Mouse (Mus musculus) embryonic facial prominence, embryonic 11.5 days (tissue): ENCODE measurements around the gene Ccdc85c. TPM values are rescaled to one million over a fixed set of nuclear protein-coding genes. Genes with fewer than 3 reads are reported as not detected.

Experiments used
- ATAC-seq: fragments of 200-750 bp; cut with Nextera tagmentation; replicated peaks from 2 replicates; pipeline ENCODE4 v1.8.0; 2017; ENCODE audit warnings: low read depth; ENCODE audit not compliant: insufficient number of reproducible peaks, low FRiP score, low TSS enrichment
- DNase-seq: peaks from one replicate; pipeline ENCODE4 v3.0.0-alpha.2; 2015; ENCODE audit warnings: low spot score
- H3K27ac ChIP-seq: fragments of 300-500 bp; sonication (generic); replicated peaks from 2 replicates; pipeline ENCODE4 v1.5.1; 2014; ENCODE audit warnings: mild to moderate bottlenecking, low read depth, low read length, control low read depth
- H3K27me3 ChIP-seq: fragments of 300-500 bp; sonication (generic); 2 replicates; pipeline ENCODE4 v1.6.1; 2014; ENCODE audit warnings: mild to moderate bottlenecking, low read length, moderate library complexity, mixed read lengths; ENCODE audit not compliant: control insufficient read depth, insufficient read depth
- H3K36me3 ChIP-seq: fragments of 300-500 bp; sonication (generic); replicated peaks from 2 replicates; pipeline ENCODE4 v1.6.1; 2014; ENCODE audit warnings: low read depth, mild to moderate bottlenecking, low read length, moderate library complexity, mixed read lengths; ENCODE audit not compliant: control insufficient read depth, insufficient read depth
- H3K4me1 ChIP-seq: fragments of 300-500 bp; sonication (generic); 2 replicates; pipeline ENCODE4 v1.6.1; 2014; ENCODE audit warnings: low read length, mixed read lengths; ENCODE audit not compliant: control insufficient read depth, insufficient read depth
- H3K4me2 ChIP-seq: fragments of 300-500 bp; sonication (generic); 2 replicates; pipeline ENCODE4 v1.6.1; 2014; ENCODE audit warnings: low read depth, mild to moderate bottlenecking, control low read depth, low read length, moderate library complexity
- H3K4me3 ChIP-seq: fragments of 300-500 bp; sonication (generic); 2 replicates; pipeline ENCODE4 v1.5.1; 2014; ENCODE audit warnings: low read depth, low read length, control low read depth
- H3K9ac ChIP-seq: fragments of 300-500 bp; sonication (generic); replicated peaks from 2 replicates; pipeline ENCODE4 v1.6.1; 2014; ENCODE audit warnings: mild to moderate bottlenecking, control low read depth, low read length
- H3K9me3 ChIP-seq: fragments of 300-500 bp; sonication (generic); replicated peaks from 2 replicates; pipeline ENCODE4 v1.6.1; 2016; ENCODE audit warnings: mild to moderate bottlenecking, low read length, inconsistent platforms, mixed read lengths; ENCODE audit not compliant: control insufficient read depth
- WGBS: fragments of 180-500 bp; shearing (Covaris S2); extraction: QIAGEN DNeasy Blood & Tissue Kit; methylation state at CpG from one replicate; pipeline ENCODE4 v1.1.7; 2014; 5-methylcytosine and 5-hydroxymethylcytosine counted together
- polyA plus RNA-seq: library from polyadenylated mRNA; unstranded; fragments of >200 nt; fragmentation: Nextera tagmentation; extraction: Ambion mirVana; gene quantifications from 2 replicates; pipeline ENCODE4 v1.2.1, GENCODE M21; 2014

Ccdc85c gene
- polyA plus RNA-seq, 1 experiment from 2014 or later, result 9.8 TPM

DNA sequence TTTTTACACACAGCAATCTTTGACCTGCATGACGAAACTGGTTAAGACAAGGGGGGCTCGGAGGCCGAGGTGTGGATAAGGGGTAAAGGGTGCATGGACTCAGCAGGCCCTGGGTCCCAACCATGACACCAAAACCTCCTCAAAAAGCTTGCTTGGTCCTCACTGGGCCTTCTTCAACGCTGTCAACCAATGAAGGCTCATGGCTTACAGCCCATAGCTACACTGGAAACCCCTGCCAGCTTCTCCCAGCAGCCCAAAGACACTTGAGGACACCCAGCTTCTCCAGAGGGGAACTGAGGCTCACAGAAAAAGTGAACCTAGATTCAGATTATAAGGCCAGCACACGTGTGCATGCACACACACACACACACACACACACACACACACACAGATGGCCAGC is 19.3 kb downstream of the Ccdc85c start:
- Histone ChIP-seq H3K9ac (no peak overlapping the region), H3K9me3 (no peaks in the 10 kb centered on the region), H3K4me1 (peaks cover 4% of the 10 kb centered on the region), H3K36me3 (no peaks in the 10 kb centered on the region), H3K27me3 (no peaks in the 10 kb centered on the region), H3K27ac (0 out of 2 replicates have a peak overlapping the region, but pooled peaks have one; percentile 16), H3K4me3 (no peak overlapping the region), H3K4me2 (no peak overlapping the region)
- no peak for DNase-seq
- WGBS, result 31% methylated on average over 5 of the region's 5 CpGs
- ATAC-seq, result peak; percentile 6; the same call in 1 of the 2 replicates

DNA sequence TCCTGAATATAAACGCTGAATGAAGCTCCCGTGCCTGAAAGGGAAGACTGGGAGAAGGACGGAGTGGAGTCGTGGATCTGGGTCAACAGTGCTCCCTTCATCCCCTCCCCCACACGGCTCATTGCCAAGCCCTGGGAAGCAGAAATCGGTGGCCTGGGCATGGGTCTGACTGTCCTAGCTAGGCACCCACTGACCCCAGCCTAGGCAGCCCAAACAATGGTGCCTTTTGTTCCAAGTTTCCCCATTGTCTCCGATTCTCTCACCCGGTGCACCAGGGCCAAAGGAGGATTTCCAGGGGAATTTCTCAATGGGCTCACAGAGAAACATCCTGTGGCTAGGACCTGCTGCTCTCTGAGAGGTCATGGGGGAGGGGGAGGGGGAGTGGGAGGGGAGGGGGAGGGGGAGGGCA is 19.7 kb downstream of the Ccdc85c start:
- no peaks in the 10 kb centered on the region for H3K27me3 ChIP-seq
- 9% methylated on average over 8 of the region's 8 CpGs for WGBS
- no peak overlapping the region for H3K9ac ChIP-seq
- no peak overlapping the region for H3K4me3 ChIP-seq
- no peak overlapping the region for H3K27ac ChIP-seq
- DNase-seq (no peak), ATAC-seq (peak; percentile 29)
- no peaks in the 10 kb centered on the region for H3K9me3 ChIP-seq
- H3K4me1 ChIP-seq, result peaks cover 4% of the 10 kb centered on the region
- H3K4me2 ChIP-seq, result no peak overlapping the region
- H3K36me3 ChIP-seq, result no peaks in the 10 kb centered on the region

DNA sequence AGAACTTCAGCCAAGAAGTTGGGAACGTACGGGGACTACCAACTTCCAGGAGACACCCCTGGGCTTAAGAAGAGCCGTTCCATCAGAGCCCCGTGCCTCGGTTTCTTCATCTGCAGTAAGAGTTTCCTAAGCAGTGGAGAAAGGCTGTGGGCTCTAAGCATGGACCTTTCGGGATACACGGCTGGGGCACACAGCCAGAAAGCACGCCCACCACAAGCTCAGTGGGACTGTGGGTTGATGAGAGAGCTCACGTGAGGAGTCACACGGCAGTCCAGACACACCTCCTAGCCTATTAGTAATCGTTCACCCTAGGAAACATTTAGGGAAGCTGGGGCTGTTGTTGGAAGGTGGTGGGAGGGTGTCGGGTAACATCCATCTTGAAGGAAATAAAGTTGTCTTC is 22.2 kb downstream of the Ccdc85c start:
- Histone ChIP-seq H3K4me2 (no peak overlapping the region), H3K4me3 (no peak overlapping the region), H3K27me3 (no peaks in the 10 kb centered on the region), H3K27ac (no peak overlapping the region), H3K9ac (no peak overlapping the region), H3K4me1 (peaks cover 4% of the 10 kb centered on the region), H3K36me3 (no peaks in the 10 kb centered on the region), H3K9me3 (no peaks in the 10 kb centered on the region)
- WGBS, result 74% methylated on average over 12 of the region's 12 CpGs
- DNase-seq, result no peak
- ATAC-seq, result no peak

DNA sequence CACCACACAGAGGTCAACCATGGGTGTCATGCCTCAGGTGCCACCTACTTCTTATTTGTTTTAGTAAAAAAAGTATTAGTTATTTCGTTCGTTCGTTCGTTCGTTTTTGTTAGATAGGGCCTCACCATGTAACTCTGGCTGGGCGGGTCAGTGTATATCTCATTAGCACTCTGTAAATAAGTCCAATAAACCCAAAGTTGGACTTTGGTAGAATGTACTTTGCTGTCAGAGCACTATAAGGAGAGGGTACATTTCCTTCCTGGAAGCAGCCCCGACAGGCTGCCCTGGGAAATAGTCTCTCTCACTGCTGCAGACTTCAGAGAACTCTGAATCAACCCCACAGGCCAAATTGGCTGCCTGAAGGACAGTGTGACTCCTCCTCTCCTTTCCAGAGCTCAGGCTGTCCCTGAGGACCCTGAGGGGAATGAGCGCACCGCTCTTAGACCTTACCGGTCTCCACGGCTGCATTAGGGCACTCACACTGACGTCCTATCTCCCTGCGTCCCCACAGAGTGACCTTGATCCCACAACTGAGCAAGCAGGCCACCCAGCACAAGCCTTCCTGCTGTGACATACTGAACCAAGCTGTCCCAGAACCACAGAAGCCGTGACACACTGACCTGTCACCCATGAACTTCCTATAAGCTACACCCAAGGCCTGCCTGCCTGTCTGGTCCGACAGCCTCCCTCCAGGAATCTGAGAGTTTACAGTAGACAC is 23.2 kb downstream of the Ccdc85c start:
- H3K9me3 ChIP-seq, result no peaks in the 10 kb centered on the region
- no peak overlapping the region for H3K4me3 ChIP-seq
- 72% methylated on average over 15 of the region's 15 CpGs for WGBS
- no peak overlapping the region for H3K27ac ChIP-seq
- no peaks in the 10 kb centered on the region for H3K27me3 ChIP-seq
- H3K4me1 ChIP-seq, result peaks cover 4% of the 10 kb centered on the region
- no peak overlapping the region for H3K4me2 ChIP-seq
- no peak overlapping the region for H3K9ac ChIP-seq
- DNase-seq, result no peak
- no peak for ATAC-seq
- H3K36me3 ChIP-seq, result no peaks in the 10 kb centered on the region

DNA sequence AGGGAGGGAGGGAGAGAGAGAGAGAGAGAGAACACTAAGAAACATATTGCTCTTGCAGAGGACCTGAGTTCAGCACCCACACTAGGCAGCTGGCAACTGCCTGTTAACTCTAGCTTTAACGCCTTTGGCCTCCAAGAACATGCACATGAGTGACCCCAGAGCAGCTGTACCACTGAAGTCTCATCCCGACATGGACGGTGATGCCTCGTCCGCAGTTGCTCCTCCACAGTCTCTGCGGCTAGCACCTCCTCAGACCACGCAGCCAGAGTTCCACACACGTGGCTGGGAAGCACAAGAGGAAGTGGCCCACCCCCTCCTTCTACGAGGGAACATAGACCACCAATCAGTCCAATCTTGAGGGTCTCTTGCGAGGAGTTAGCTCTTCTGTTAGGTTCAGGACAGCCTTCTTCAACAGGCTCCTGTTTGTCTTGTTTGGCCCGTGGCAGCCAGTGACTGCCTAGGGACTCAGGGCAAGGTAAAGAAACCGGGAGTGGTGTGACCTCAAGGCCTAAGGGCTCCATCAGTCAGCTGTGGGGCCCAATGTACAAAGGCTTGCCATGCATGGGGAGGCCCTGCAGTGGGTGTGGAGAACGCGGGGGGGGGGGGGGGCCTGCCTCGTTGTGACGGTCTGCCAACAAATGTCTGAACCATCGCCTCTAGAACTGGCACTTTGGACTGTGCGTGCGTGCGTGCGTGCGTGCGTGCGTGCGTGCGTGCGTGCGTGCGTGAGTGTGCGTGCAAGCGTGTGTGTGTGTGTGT is 24.0 kb downstream of the Ccdc85c start:
- WGBS, result 87% methylated on average over 30 of the region's 31 CpGs
- no peaks in the 10 kb centered on the region for H3K27me3 ChIP-seq
- no peaks in the 10 kb centered on the region for H3K36me3 ChIP-seq
- ATAC-seq, result no peak
- DNase-seq, result no peak
- H3K9ac ChIP-seq, result no peak overlapping the region
- H3K4me3 ChIP-seq, result no peak overlapping the region
- H3K9me3 ChIP-seq, result no peaks in the 10 kb centered on the region
- no peak overlapping the region for H3K4me2 ChIP-seq
- H3K4me1 ChIP-seq, result peaks cover 2% of the 10 kb centered on the region
- H3K27ac ChIP-seq, result no peak overlapping the region

DNA sequence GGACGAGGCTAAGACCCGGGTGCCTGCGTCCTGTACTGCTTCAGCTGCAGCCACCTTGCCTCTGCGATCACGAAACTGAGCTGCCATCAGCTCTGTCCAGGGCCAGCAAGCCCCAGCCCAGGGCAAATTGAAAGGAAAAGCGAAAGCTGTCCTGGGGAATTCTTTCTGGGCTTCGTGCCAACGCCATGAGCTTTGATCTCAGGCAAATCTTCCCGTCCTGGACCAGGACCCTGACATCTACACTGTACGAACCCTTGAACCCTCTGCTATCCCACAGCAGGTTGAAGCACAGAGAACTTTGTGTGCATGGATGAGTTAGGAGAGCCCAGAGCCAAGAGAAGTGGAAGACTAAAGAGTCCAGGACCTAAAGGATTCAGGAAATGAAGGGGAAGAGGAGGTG is 25.7 kb downstream of the Ccdc85c start:
- Histone ChIP-seq H3K9ac (no peak overlapping the region), H3K27ac (no peak overlapping the region), H3K36me3 (no peaks in the 10 kb centered on the region), H3K4me2 (no peak overlapping the region), H3K9me3 (no peaks in the 10 kb centered on the region), H3K4me3 (no peak overlapping the region), H3K27me3 (no peaks in the 10 kb centered on the region), H3K4me1 (peaks cover 10% of the 10 kb centered on the region; the same call in 1 of the 2 replicates)
- no peak for ATAC-seq
- no peak for DNase-seq
- WGBS, result 83% methylated on average over 10 of the region's 10 CpGs

DNA sequence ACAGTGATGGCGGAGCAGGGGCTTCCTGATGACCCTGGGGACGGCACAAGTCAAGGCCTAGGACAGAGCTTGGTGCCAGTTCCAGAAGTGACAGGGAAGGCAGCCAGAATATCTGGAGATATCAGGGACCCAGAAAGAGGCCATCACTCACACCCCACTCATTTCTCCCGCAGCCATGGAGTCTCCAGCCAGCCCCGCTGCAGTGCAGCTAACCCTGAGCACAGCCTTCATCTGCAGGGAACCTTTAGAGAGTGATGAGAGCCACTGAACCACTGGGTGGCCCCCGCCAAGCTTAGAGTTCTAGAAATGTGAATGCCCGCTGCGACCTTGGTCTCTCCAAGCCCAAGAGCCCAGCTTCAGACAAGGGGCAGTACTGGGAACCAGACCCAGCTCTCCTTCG is 26.2 kb downstream of the Ccdc85c start:
- WGBS, result 95% methylated on average over 8 of the region's 8 CpGs
- no peaks in the 10 kb centered on the region for H3K9me3 ChIP-seq

More for the DNA sequence above, 26.2 kb downstream of the Ccdc85c start:
- no peak overlapping the region for H3K4me2 ChIP-seq
- ATAC-seq, result no peak
- no peaks in the 10 kb centered on the region for H3K36me3 ChIP-seq
- H3K4me3 ChIP-seq, result no peak overlapping the region
- peaks cover 12% of the 10 kb centered on the region; the same call in 1 of the 2 replicates for H3K4me1 ChIP-seq
- no peak for DNase-seq
- H3K27ac ChIP-seq, result no peak overlapping the region
- H3K9ac ChIP-seq, result no peak overlapping the region
- H3K27me3 ChIP-seq, result no peaks in the 10 kb centered on the region
